Mouse (Mus musculus) C2C12 (cell line): ENCODE measurements around the gene Arl15.

Experiments used
- CEBPB ChIP-seq: IDR thresholded peaks from one replicate; pipeline ENCODE4 v1.6.1; 2011; ENCODE audit warnings: low read depth, mild to moderate bottlenecking, control low read depth, moderate library complexity
- CTCF ChIP-seq: IDR thresholded peaks from one replicate; pipeline ENCODE4 v1.5.1; 2011; ENCODE audit not compliant: control insufficient read depth, insufficient read depth, insufficient read length
- FOSL1 ChIP-seq: IDR thresholded peaks from one replicate; pipeline ENCODE4 v1.8.0; 2011; ENCODE audit warnings: mild to moderate bottlenecking, low read length; ENCODE audit not compliant: poor library complexity, insufficient read depth, severe bottlenecking
- MAX ChIP-seq: IDR thresholded peaks from one replicate; pipeline ENCODE4 v1.6.1; 2011; ENCODE audit warnings: mild to moderate bottlenecking, control low read depth
- MYOD1 ChIP-seq: IDR thresholded peaks from one replicate; pipeline ENCODE4 v1.6.1; 2011; ENCODE audit warnings: low read depth; ENCODE audit not compliant: control insufficient read depth, insufficient read length
- MYOG ChIP-seq: IDR thresholded peaks from one replicate; pipeline ENCODE4 v1.6.1; 2011; ENCODE audit not compliant: control insufficient read depth, insufficient read length; ENCODE audit errors: extremely low read depth
- USF1 ChIP-seq: IDR thresholded peaks from one replicate; pipeline ENCODE4 v1.6.1; 2011; ENCODE audit warnings: low read depth, mild to moderate bottlenecking, control low read depth, moderate library complexity

DNA sequence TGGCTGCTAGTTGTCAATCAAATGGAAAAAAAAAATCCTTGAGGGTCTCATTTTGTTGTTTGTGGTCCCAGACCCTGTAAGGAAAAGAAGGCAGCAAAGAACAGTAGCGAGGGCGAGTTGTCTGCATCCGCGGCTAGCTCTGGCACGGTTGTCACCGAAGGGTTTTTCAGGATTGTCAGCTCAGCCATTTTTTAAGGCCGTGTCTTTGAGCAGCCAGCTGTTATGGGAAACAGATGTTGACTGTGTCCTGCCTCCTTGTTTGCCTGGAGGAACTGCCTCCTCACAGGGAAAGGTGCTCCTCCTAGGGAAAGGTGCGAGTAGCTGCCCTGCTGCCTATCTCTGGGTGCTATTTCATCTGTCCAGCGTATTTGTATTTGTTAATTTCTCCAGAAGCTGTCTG, 144.3 kb downstream of the Arl15 start:
- TF ChIP-seq CTCF (no peak), CEBPB (no peak), USF1 (no peak), MYOG (no peak), MAX (no peak), MYOD1 (no peak), FOSL1 (no peak)
